Mouse (Mus musculus): Measurements from ENCODE around the gene Ankrd49. TPM values are rescaled to one million over a fixed set of nuclear protein-coding genes. Genes with fewer than 3 reads are reported as not detected.

Ankrd49 gene
- total RNA-seq, 2 experiments from 2014 or later, result 21.0 to 21.2 TPM

DNA sequence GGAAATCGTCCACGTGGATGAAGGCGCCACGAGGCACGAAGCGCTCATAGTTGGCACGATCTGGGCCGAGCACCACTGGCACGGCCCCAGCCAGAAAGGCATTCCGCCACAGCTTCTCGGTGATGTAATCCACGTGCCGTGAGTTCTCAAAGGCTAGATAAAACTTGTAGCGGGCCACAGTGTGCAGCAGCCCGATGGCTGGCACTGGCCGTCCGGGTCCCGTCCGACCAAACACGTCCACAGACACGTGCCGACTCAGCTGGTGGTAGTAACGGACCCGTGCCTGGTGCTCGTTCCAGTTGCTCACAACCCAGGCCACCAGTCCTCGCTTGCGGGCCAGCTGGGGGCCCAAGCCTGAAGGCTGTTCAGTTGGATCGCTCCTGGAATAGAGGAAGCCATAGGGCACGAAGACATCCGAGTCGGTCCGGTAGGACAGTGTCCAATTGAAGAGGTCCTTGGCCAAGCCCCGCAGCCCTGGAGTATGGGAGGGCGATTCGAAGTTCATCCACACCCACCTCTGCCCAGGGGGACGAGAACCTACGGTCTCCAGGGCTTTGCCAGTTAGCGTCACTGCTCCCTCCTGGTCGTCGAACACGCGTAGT is 33.7 kb downstream of the Ankrd49 start:
- DNase-seq (ENCODE audit: low spot score in 2 of 2), result no peak

DNA sequence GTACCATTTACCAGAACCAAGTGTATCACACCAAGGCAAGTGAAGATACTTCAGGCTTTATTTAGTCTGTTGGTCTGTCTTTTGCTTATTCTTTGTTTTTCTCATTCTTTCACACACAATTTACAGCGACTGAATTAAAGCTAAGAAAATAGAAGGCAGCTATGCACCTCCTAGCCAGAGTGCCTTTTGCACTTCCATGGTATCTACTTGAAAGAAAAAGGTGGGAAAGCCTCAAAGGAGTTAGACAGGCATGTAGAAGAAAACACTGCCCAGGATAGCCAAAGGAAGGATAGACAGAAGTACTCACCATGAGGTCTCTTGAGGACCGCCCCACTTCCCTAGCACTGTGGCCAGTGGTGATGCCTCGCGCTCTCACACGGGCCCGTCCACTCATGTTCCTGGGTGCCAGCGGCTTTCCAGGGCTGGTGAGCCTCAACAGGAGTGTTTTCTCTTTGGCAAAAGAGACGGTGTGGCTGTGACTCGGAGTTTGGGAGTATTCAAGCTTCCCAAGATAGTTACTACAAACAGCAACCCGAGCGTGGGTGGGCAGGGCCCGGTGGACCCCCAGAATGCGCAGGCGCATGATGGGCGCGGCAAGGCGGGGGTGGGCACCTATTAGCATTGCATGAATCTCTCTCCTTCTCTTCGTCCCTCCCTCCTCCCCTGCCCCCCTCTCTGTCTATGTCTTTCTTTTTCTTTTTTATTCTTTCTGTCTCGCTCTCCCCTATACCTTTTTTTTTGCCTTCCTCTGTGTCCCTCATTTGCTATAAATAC is 44.3 kb downstream of the Ankrd49 start, which contains the start of gene Piwil4:
Gene Piwil4 (minus strand): TSS at position 583 of the 774 bp plus-strand sequence.
- DNase-seq (ENCODE audit: low spot score in 2 of 2), result no peak

DNA sequence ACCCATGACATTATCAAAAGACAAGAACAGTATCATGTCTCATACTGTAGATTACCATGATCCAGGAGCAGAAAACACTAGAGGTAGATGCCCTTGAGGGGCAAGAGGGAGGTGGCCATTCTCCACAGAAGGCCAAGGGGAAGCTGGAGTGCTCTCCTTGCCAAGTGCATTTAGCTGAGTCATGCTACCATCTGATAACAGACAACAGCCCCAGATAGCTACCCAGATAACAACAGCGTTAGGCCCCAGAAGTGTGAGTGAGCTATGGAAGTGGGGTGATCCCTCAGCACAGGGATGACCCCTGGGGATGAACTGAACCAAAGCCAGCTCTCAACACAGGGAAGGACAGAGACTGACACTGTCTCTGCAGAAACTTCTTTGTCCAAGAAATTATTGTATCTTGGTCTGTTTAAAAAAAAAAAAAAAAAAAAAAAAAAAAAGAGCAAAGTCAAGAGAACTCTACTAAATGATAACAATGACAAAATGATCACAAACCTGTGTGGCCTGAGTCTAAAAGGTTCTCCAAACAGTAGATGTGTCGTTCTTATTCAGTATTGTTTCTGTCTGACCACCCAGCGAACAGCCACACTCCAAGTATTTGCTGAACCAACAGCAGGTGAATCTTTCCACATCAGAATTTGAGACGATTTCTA is 45.0 kb downstream of the Ankrd49 start:
- no peak for DNase-seq (ENCODE audit: low spot score in 2 of 2)

DNA sequence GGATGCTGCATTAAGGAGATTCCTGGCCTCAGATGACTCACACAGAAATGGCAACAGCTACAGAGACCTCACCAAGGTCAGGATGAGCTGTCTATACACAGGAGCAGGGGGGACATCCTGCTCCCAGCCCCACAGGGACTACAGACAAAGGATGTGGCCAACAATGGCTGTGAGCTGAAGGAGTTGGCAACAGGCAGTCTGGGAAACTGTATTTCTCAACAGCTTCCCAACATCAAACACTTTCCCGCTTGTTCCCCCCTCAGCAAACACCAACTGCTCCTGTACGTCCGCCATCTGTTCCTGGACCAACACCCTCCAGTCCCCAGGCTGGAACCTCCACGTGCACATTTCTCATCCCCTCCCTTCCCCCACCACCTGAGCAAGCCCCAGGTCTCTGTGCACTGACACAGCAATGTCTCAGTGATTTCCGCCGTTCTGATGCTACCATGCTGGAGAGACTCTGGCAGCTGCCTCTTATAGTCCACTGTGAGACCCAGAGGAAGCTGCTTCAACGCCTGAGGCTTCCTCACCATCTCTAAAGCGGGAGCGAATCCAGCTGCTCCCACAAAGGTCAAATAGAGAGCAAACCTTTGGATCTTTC is 53.6 kb downstream of the Ankrd49 start:
- no peak for DNase-seq (ENCODE audit: low spot score in 2 of 2)

Other genes starting within 250 kb of the Ankrd49 start
- gene Amotl1, start 139.8 kb downstream of the Ankrd49 start, total RNA-seq (2021), result 10 to 100 TPM; 61.9 to 68.5 TPM
- under 1 TPM; 0.28 to 0.40 TPM for gene Piwil4, start 44.1 kb downstream of the Ankrd49 start, total RNA-seq (2021)
- 1 to 10 TPM; 2.4 to 2.6 TPM for gene Fut4, start 32.5 kb downstream of the Ankrd49 start, total RNA-seq (2021)
- gene 1700012B09Rik, start 13.8 kb downstream of the Ankrd49 start, total RNA-seq (2021), result not detected
- 10 to 100 TPM; 25.8 to 31.3 TPM for gene Mre11a, start 202 bp downstream of the Ankrd49 start, total RNA-seq (2021)
- gene Gpr83, start 75.4 kb upstream of the Ankrd49 start, total RNA-seq (2021), result under 1 TPM; 0.08 to 0.31 TPM
- not detected for gene Izumo1r, start 119.1 kb upstream of the Ankrd49 start, total RNA-seq (2021)